In genomic region chr6:136857186-136857872, GRCm38 (mm10) we compare ENCODE assay signal across 8 mouse cellular contexts. TPM values are rescaled to one million over a fixed set of nuclear protein-coding genes. Genes with fewer than 3 reads are reported as not detected.
DNase-seq lines count a peak whose midpoint lies in the region; ATAC-seq and TF ChIP-seq lines count a peak whose summit lies in the region.

TSS of gene Art4 (minus strand) at chr6:136857733.

- no peak for TF ChIP-seq CTCF in spleen, adult 2 months (IDR thresholded peaks at IDR 0.05; ENCODE audit: extremely low read depth, insufficient read depth, insufficient read length, insufficient replicate concordance)

- peak within 1 kb of the TSS; percentile 31 for H3K4me2 ChIP-seq in limb, embryonic 13.5 days (replicated peaks)

- H3K4me1 ChIP-seq in heart, embryonic 10.5 days, result peaks cover 67% of the 10 kb centered on the region
- H3K4me1 ChIP-seq in limb, embryonic 13.5 days, result peaks cover 35% of the 10 kb centered on the region
- peaks cover 31% of the 10 kb centered on the region for H3K4me1 ChIP-seq in spleen, adult 2 months (ENCODE audit: control insufficient read depth, insufficient read depth, insufficient read length)

- ATAC-seq in limb, embryonic 13.5 days (ENCODE audit: low FRiP score, low read depth), result no peak

- H3K27me3 ChIP-seq in heart, embryonic 10.5 days (ENCODE audit: insufficient read depth, poor library complexity, severe bottlenecking), result no peaks in the 10 kb centered on the region
- H3K27me3 ChIP-seq in limb, embryonic 13.5 days, result no peaks in the 10 kb centered on the region
- no peaks in the 10 kb centered on the region for H3K27me3 ChIP-seq in spleen, adult 2 months (ENCODE audit: control insufficient read depth, insufficient read depth, low read length)

- peak; percentile 22 to 37 for DNase-seq in CD8-positive naive resting alpha-beta T cell, adult 2 months (ENCODE audit: low read depth in 2 of 2, low spot score in 2 of 2)
- peak; percentile 17 for DNase-seq in adrenal gland, postnatal 25 days
- DNase-seq in heart, embryonic 10.5 days (ENCODE audit: low spot score), result peak; percentile 94
- no peak for DNase-seq in spleen, adult 2 months (ENCODE audit: low read depth in 1 of 2, low spot score in 2 of 2)
- no peak for DNase-seq in left cerebral cortex, postnatal 14 days (ENCODE audit: low spot score in 2 of 2)
- no peak for DNase-seq in right cerebral cortex, postnatal 25 days
- no peak for DNase-seq in left cerebral cortex, adult 18-20 months (ENCODE audit: low spot score in 2 of 2)

- H3K27ac ChIP-seq in heart, embryonic 10.5 days, result peak within 1 kb of the TSS; percentile 89
- H3K27ac ChIP-seq in limb, embryonic 13.5 days, result peak within 1 kb of the TSS; percentile 39
- H3K27ac ChIP-seq in spleen, adult 2 months (ENCODE audit: insufficient read depth, low read length), result peak within 1 kb of the TSS; percentile 46; the same call in 1 of the 2 replicates

- TF ChIP-seq POLR2A in spleen, adult 2 months (IDR thresholded peaks at IDR 0.05; ENCODE audit: low read depth, low read length), result no peak

- WGBS in heart, embryonic 10.5 days, result 14% methylated on average over 18 of the region's 18 CpGs
- WGBS in limb, embryonic 13.5 days, result 59% methylated on average over 18 of the region's 18 CpGs
- WGBS in spleen, adult 2 months, result 10% methylated on average over 18 of the region's 18 CpGs

- peak within 1 kb of the TSS; percentile 48 for H3K4me3 ChIP-seq in heart, embryonic 10.5 days
- H3K4me3 ChIP-seq in limb, embryonic 13.5 days, result peak within 1 kb of the TSS; percentile 21
- peak within 1 kb of the TSS; percentile 22; the same call in 1 of the 2 replicates for H3K4me3 ChIP-seq in spleen, adult 2 months (ENCODE audit: extremely low read depth, insufficient read depth, insufficient read length)

- no peaks in the 10 kb centered on the region; the same call in 1 of the 2 replicates for H3K36me3 ChIP-seq in heart, embryonic 10.5 days
- H3K36me3 ChIP-seq in limb, embryonic 13.5 days, result no peaks in the 10 kb centered on the region
- no peaks in the 10 kb centered on the region for H3K36me3 ChIP-seq in spleen, adult 2 months (ENCODE audit: control insufficient read depth, insufficient read depth, low read length)

- no peaks in the 10 kb centered on the region for H3K9me3 ChIP-seq in heart, embryonic 10.5 days
- H3K9me3 ChIP-seq in limb, embryonic 13.5 days, result no peaks in the 10 kb centered on the region

- H3K9ac ChIP-seq in limb, embryonic 13.5 days, result peak within 1 kb of the TSS; percentile 35; the same call in 1 of the 2 replicates

- intact Hi-C loops in left cerebral cortex, postnatal 14 days (cut with DNase I), result no loop called here

RNA-seq across cellular contexts. Expression of gene Art4, which starts in this region (rescaled TPM):
- total RNA-seq in adrenal gland, postnatal 25 days (2021), result 5.3 and 5.4 TPM in 2 replicates
- 12.8 and 15.8 TPM in 2 replicates for polyA plus RNA-seq in heart, embryonic 10.5 days (2016; fragmentation: Nextera tagmentation; extraction: Ambion mirVana)
- polyA plus RNA-seq in limb, embryonic 13.5 days (2015; fragmentation: Nextera tagmentation; extraction: Ambion mirVana), result 2.3 and 3.1 TPM in 2 replicates
- polyA plus RNA-seq in spleen, adult 2 months (2012; rRNA removed), result 2.5 and 4.8 TPM in 2 replicates
- under 1 TPM in 1 of 2 experiments, not detected in 1; 0.21 TPM for total RNA-seq in left cerebral cortex, postnatal 14 days (2021)
- not detected for total RNA-seq in left cerebral cortex, adult 18-20 months (2021)

Comparison
In these comparisons a context has a peak if more than half of its experiments do, and no peak if none do; other contexts are left out.
1. DNase-seq: peak in CD8-positive naive resting alpha-beta T cell, adult 2 months (2 of 2), adrenal gland, postnatal 25 days (single experiment) and heart, embryonic 10.5 days (single experiment); none in spleen, adult 2 months (0 of 2), left cerebral cortex, postnatal 14 days (0 of 2), right cerebral cortex, postnatal 25 days (single experiment) and left cerebral cortex, adult 18-20 months (0 of 2).
2. H3K27ac ChIP-seq: peak in every context shown above with its lines; median percentile 89 in heart, embryonic 10.5 days; 46 in spleen, adult 2 months; 39 in limb, embryonic 13.5 days.
3. Peak in every context shown above with its lines, with median percentiles within 50 percentile points of each other: H3K4me3 ChIP-seq.